Mouse (Mus musculus) MEL-GATA-1-ER (cell line): ENCODE data around the gene Wsb2.
"Not testable (repeated sequence)": the region's sequence is repeated elsewhere in the genome, so short reads cannot be mapped to it uniquely, and the experiment has no call there.

Source experiments
- DNase-seq: peaks from one replicate; pipeline ENCODE4 v3.0.0-alpha.2; 2012; ENCODE audit warnings: low read depth; ENCODE audit errors: extremely low read depth

Wsb2 gene

DNA sequence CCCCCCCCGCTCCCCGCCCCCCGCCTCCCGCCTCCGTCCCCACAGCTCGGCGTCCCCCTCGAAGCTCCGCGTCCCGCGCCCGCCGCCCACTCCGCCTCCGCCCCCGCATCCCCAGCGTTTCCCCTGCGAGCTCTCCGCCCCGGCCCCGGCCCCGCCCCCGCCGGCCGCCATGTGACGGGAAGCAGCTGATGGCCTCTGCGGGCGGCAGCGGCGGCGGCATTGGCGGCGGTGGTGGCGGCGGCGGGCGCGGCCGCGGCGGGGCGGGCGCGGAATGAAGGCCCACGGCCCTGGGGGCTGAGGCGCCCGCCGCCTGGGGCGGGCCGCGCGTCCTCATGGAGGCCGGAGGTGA lies at the start of gene Wsb2:
Wsb2 (plus strand) TSS at position 176 of the 349 bp plus-strand sequence.
- DNase-seq = no peak

DNA sequence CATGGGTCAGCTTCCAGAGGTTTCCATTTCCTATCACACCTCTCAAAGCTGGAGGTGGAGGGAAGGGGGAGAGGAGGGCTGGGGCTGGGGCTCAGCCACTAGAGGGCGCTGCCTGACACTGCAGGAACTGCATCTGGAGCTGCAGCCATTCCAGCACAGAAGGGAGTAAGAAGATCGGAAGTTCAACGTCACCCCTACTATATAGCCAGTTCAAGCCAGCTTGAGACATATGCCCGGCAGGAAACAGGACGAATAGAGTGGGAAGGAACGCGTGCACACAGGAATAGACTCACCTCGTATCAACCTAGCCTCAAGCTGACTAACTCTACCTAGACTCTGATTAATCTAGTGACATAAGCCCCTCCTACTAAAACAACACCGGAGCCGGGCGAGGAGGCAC lies 49.4 kb upstream of the Wsb2 start:
- peak; percentile 83 for DNase-seq

DNA sequence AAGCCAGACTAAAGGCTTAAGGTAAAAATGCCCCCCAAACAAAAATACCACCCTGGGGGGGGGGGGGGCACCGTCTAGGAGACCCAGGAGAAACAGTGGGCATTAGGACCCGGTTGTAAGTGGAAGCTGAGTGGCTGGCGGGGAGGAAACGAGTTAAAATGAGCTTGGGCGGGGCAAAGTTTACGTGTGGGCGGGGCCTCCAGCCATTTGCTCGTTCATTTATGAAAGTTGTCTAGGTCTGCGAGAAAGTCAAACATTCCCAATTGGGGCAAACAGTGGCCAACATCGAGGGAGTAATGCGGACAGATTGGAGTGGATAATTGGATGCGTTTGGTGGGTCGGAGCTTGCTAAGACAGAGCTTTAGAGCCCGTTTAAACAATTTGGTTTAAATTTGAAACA lies 43.7 kb upstream of the Wsb2 start:
- no peak for DNase-seq

DNA sequence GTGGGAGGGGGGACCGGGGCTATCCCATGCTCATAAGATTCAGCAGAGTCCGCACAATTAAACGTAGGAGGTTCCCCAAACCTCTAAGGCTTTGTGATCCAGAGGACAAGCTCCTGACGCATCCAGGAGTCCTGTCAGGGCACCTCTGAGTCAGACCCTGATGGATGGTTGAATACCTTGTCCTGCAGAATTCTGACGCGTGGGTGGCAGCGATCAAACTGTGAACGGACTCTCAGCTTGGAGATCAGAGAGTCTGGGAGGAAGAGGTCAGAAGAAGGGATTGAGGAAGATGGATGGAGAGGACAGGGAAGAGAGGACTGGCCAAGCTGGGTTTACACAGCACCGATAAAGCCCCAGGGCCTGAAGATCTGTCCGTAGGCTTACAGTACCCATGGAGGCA lies 43.2 kb upstream of the Wsb2 start:
- no peak for DNase-seq

DNA sequence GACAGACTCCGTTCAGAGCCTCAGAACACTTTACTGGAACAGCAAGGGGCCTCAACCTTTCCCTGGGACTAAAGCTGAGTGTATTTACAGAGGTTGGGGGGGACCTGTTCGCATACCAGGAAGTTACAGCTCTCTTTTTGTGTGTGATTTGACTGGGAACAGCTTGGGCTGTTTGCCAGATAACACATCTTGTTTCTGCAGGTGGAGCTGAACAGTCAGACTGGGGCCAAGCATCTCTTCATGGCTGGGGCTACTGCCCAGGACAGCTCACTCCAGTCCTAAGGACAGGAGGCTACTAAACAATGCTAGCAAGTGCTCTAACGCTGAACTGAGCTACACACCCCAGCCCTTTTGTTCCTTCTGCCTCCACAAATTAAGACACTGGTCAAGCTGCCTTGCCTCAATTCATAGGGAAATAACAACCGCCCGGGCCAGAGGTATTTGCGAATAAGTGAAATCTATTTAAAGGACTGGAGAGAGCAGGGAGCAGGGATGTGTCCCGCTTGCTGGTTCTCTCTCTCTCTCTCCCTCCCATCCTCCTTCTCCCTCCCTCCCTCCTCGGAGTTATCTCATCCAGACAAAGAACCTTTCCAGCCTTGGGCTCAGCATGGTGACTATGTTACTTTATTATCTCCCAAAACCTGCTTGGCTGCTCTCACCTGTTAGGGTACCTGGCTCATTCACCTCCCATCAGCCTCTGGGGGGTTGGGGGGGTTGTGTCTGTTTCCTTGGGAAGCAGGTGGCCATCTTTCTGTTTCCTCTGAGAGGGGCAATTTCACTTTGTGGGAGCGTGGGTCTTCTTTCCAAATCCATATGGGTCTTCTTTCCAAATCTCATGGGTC lies 42.3 kb upstream of the Wsb2 start:
- DNase-seq = no peak

GRCm38 (mm10) chr5:117318741-117319629 lies 38.1 kb upstream of the Wsb2 start, which contains the start of gene Vsig10:
Gene Vsig10, plus strand, starts transcription at chr5:117319083.
- DNase-seq = no peak

DNA sequence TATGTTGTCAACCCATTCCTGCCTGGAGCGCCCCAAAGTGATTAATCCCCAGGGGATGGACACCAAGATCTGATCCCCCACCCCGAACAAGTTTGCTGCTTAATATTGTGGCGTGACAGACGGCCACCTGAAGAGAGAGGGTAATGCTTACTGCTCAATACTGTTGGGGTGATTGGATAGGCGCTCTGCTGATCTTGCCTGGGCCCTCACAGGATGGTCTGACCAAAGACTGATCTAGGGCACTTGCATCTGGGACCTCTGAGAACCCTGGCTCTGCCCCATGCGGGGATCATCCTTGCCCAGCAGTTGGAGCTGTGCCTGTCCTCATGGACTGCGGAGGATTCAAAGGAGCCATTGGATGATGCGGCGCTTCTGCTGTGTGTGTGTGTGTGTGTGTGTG lies 33.4 kb upstream of the Wsb2 start:
- DNase-seq = no peak

DNA sequence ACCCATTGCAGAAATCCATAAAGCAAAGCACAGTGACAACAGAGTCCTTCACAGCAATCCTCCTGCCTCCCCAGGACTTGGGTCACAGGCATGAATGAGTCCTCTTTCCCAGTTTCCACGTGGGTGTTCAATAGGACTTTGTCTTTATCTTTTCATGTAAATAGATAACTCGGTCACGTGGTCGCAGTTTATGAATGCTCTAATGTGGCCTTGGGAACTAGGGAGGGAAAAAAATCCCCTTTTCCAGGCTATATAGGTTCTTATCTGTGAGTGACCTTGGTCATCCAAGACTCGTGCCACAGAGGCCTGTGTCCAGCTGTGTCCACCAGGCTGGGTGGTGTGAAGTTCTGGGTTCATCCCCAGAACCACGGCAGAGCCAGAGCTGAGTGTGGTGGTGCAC lies 30.7 kb upstream of the Wsb2 start:
- DNase-seq = no peak

DNA sequence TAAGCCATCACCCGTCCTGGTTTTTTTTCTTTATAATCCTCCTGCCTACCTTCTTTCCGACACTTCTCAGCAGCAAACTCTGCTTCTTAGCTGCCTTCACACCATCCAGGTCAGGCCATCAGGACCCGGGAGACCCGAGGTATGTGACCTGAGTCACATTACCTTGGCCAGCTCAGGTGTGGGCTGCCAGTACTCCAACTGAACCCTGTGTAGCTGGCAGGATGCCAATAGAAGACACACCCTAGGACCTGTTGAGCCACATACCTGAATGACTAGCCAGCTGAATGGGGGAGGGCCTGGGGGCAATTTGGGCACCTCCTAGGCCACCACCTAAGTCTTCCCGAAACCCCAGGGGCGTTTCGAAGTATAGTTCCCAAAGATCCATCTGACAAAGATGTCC lies 26.6 kb upstream of the Wsb2 start:
- no peak for DNase-seq

- DNase-seq = no peak
Observed at GRCm38 (mm10) chr5:117337999-117338398, 19.1 kb upstream of the Wsb2 start.

GRCm38 (mm10) chr5:117338503-117338902 lies 18.6 kb upstream of the Wsb2 start:
- no peak for DNase-seq

- DNase-seq = no peak
Observed at GRCm38 (mm10) chr5:117340081-117340480, 17.0 kb upstream of the Wsb2 start.

GRCm38 (mm10) chr5:117341896-117342295 lies 15.2 kb upstream of the Wsb2 start:
- DNase-seq = no peak

GRCm38 (mm10) chr5:117344496-117344895 lies 12.6 kb upstream of the Wsb2 start:
- not testable (repeated sequence) for DNase-seq

- peak; percentile 85 for DNase-seq
Observed at GRCm38 (mm10) chr5:117345432-117345976, 11.6 kb upstream of the Wsb2 start.

- DNase-seq = no peak
Observed at GRCm38 (mm10) chr5:117346281-117346680, 10.8 kb upstream of the Wsb2 start.

GRCm38 (mm10) chr5:117347011-117347410 lies 10.1 kb upstream of the Wsb2 start:
- DNase-seq = no peak

DNA sequence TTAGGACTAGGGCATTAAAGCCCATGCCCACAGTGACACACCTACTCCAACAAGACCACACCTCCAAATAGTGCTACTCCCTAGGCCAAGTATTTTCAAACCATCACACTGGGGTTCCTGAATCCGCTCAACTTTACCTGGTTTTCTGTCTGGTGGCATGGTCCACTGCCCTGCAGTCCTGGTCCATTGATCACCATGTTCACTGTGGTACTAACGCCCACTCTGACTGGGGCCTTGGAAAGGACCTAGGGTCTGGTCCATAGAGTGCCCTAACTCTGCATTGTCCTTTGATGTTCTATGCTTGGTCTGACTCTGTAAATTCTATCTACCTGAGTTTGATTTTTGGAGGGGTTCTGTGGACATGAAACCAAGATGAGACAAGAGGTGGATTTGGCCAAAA lies 9.3 kb upstream of the Wsb2 start:
- no peak for DNase-seq

DNA sequence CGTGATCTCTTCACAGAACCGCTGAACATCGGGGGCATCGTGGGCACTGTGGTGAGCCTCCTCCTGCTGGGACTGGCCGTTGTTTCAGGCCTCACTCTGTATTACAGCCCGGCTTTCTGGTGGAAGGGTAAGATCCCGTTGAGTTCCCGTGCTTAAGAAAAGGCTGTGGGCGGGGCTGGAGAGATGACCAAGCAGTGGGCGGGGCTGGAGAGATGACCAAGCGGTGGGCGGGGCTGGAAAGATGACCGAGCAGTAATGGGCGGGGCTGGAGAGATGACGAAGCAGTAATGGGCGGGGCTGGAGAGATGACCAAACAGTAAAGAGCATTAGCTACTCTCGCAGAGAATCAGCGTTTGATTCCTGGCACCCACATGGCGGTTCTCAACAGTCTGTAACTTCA lies 8.8 kb upstream of the Wsb2 start:
- no peak for DNase-seq

DNA sequence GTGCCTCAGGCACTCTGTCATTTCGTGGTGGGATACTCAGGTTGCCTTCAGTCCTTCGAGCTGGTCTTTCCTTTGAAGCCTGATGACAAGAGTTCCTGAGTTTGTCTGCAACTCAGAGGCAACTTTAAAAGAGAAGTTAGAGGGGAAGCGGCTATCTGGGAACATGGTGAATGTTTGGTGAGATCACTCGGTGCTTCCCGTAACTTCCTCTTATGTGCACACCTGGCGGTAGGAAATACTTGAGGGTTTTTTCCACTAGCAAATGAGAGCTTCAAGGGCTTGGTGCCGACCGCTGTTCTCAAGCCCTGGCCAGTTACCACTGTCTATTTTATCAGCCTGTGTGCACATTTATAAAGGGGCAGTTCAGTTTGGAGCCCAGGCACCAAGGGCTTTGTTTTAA lies 3.0 kb upstream of the Wsb2 start:
- peak; percentile 34 for DNase-seq

GRCm38 (mm10) chr5:117355648-117356303 lies 1.3 kb upstream of the Wsb2 start:
- no peak for DNase-seq
